Mouse (Mus musculus) thymus, adult 18-20 months (tissue): Measurements from ENCODE around the gene Oxct1.

Experiments used
- DNase-seq, 2 experiments: peaks; one replicate each; pipeline ENCODE4 v3.0.0; 2022; ENCODE audit warnings: mixed read lengths in 2 of 2

The Oxct1 gene

GRCm38 (mm10) chr15:4139516-4139915 lies 113.3 kb downstream of the Oxct1 start:
- DNase-seq, result no peak

GRCm38 (mm10) chr15:4145352-4145751 lies 119.2 kb downstream of the Oxct1 start:
- DNase-seq, result no peak

GRCm38 (mm10) chr15:4147700-4148099 lies 121.5 kb downstream of the Oxct1 start:
- DNase-seq, result no peak

- DNase-seq, result no peak
Observed at GRCm38 (mm10) chr15:4148649-4149389, 122.6 kb downstream of the Oxct1 start.

GRCm38 (mm10) chr15:4154646-4155045 lies 128.5 kb downstream of the Oxct1 start:
- DNase-seq, result no peak

- DNase-seq, result no peak
Observed at GRCm38 (mm10) chr15:4167946-4168345, 141.8 kb downstream of the Oxct1 start.

- no peak for DNase-seq
Observed at GRCm38 (mm10) chr15:4171600-4171999, 145.4 kb downstream of the Oxct1 start.

- no peak for DNase-seq
Observed at GRCm38 (mm10) chr15:4197913-4198312, 171.7 kb downstream of the Oxct1 start.
